Mouse (Mus musculus) olfactory bulb, adult 2 months (tissue): ENCODE data around the gene Slco4a1.

Source experiments
- CTCF ChIP-seq: fragments of 200-500 bp; IDR thresholded peaks from 2 replicates; pipeline ENCODE4 v1.5.1; 2012; ENCODE audit warnings: low read depth, mild to moderate bottlenecking, low read length, moderate library complexity; ENCODE audit not compliant: insufficient read depth
- POLR2A ChIP-seq: fragments of 200-500 bp; IDR thresholded peaks from 2 replicates; pipeline ENCODE4 v1.6.1; 2012; ENCODE audit warnings: mild to moderate bottlenecking, low read depth, low read length, moderate library complexity; ENCODE audit not compliant: insufficient read depth

DNA sequence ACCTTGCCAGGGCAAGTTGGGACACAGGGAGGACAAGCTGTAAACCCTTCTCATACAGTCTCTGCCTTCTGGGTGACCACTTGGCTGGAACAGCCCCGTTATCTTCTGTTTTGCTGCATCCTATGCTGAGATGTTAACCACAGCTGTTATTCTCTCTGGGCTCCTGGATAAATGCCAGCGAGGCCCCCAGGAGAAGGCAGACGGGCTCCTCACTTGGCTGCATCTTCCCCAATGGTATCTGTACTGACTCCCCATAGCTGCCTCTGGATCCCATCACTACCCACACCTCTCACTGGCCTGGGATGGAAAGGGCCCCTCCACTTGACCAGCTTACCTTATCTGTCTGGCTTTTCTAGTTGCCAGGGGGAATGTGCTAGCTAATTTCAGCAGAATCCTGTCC, 57.0 kb downstream of the Slco4a1 start:
- no peak for TF ChIP-seq CTCF
- TF ChIP-seq POLR2A: no peak
